Mouse (Mus musculus) ovary, adult 18-20 months (tissue): ENCODE data around the gene Gm7233.
"Not testable (repeated sequence)": the region's sequence is repeated elsewhere in the genome, so short reads cannot be mapped to it uniquely, and the experiment has no call there.

Source experiments
- DNase-seq: peaks from one replicate; pipeline ENCODE4 v3.0.0; 2022; ENCODE audit warnings: low spot score, mixed read lengths

The Gm7233 gene

DNA sequence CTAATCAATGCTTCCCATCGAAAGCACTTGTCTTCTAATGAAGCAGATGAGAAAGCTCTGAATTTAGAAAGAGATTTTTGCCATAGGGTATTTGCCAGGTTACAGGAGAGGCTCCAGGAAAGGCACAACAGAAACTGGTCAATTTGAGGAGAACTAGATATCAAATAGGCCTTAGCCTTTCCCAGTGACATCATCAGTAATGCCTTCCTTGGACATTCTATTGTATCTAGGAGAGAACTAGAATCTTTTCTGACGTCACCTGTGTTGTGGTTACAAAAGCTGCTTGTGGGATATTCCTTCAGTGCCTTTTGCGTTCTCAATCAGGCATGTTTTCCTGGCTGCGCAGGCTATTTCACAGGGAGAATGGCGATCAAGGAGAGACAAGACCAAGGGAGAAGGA, at the start of gene Gm7233:
Gm7233 (plus strand) TSS at position 301 of the 400 bp plus-strand sequence.
- not testable (repeated sequence) for DNase-seq

DNA sequence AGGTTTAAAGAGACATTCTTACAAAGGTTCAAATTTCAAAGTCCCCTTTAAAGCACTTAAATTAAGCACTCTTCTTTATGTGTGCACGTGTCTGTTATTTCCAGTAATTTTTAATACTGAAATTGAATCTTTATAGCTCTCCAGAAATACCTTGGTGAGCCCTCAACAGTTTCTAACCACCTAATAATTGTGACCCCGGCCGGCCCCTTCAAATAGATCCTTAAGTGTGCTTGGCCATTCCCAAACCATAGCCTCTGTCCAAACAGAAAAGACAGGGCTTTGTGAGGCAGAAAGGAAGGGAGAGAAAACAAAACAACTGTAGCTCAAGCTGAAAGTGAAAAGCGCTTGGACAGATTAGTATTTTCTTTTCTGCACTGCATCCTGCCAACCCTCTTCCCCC, 12.5 kb upstream of the Gm7233 start:
- DNase-seq: not testable (repeated sequence)

DNA sequence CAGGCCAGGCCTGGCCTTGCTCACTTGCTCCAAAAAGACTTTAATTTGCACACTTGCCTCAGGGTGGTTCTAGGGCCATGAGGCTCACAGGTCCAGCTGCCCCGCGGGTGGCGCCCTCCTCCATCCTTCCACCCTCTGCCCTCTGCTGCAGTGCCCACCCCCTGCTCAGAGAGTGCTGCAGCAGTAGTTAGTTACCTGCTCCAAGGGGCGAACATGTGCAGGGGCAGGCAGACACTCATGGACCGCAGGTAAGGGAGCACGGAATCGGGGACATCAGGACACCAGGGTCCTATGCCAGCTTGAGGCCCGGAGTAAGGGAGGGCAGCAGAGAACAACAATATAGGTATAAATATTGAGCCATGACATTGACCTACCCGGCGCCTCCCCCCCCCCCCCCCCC, 11.7 kb upstream of the Gm7233 start:
- DNase-seq: not testable (repeated sequence)

DNA sequence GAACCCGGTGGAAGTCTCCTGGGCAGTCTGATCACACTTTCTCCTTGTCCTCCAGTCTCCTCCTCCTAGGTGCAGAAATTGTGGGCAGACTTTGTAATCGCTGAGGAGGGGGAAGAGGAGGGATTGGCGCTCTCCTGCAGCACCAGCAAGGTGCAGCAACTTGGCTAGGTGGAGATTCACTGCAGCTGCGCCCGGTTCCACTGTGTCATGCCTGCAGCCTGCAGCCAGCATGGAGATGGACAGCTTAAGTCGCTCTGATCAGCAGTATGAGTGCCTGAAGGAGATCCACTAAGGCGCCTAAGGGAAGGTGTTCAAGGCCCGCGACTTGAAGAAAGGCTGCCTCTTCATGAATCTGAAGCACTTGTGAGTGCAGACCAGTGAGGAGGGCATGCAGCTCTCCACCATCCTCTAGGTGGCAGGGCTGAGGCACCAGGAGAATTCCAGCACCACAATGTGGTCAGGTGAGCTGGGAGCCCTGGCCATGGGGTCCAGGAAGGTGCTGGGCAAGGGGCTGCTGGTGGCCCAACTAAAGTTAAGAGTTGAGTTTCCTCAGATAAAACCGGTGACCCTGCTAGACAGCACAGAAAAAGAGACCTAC, 11.0 kb upstream of the Gm7233 start:
- not testable (repeated sequence) for DNase-seq

DNA sequence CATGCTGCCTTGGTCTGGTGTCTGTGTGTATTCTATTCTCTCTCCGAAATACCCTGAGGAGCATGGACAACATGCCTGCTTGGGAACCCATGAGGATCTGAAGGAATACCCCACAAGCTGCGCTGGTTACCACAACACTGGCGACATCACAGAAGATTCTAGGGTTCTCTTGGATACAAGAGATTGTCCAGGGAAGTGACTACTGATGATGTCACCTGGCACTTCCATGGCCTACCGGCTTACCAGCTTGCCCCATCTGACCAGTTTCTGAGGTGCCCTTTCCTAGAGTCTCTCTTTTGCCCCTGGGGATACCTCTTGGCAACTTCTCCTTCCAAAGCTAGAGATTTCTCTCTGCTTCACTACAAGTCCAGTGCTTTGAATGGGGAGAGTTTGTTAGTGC, 55.5 kb downstream of the Gm7233 start, which contains the start of gene Gm8122:
Gm8122 (minus strand) TSS at position 101 of the 400 bp plus-strand sequence.
- not testable (repeated sequence) for DNase-seq
